Mouse (Mus musculus) testis, postnatal 14 days (tissue): ENCODE data around the gene Gm5134.

Source experiments
- DNase-seq: peaks from one replicate; pipeline ENCODE4 v3.0.0; 2021; ENCODE audit warnings: low spot score

The Gm5134 gene

GRCm38 (mm10) chr10:76033119-76033455 is 78.8 kb downstream of the Gm5134 start:
- DNase-seq, result no peak

GRCm38 (mm10) chr10:76034001-76034600 is 79.8 kb downstream of the Gm5134 start:
- no peak for DNase-seq

- DNase-seq, result no peak
Observed at GRCm38 (mm10) chr10:76035277-76035676, 81.0 kb downstream of the Gm5134 start.

GRCm38 (mm10) chr10:76036962-76037361 is 82.6 kb downstream of the Gm5134 start:
- no peak for DNase-seq

GRCm38 (mm10) chr10:76045343-76045742 is 91.0 kb downstream of the Gm5134 start:
- no peak for DNase-seq

GRCm38 (mm10) chr10:76046754-76047153 is 92.4 kb downstream of the Gm5134 start:
- peak; percentile 21 for DNase-seq

- DNase-seq, result no peak
Observed at GRCm38 (mm10) chr10:76047182-76047869, 93.0 kb downstream of the Gm5134 start.

- DNase-seq, result no peak
Observed at GRCm38 (mm10) chr10:76048967-76049366, 94.7 kb downstream of the Gm5134 start.

- no peak for DNase-seq
Observed at GRCm38 (mm10) chr10:76051860-76052259, 97.5 kb downstream of the Gm5134 start.
